Mouse (Mus musculus): ENCODE results near the gene Nfia. TPM values are rescaled to one million over a fixed set of nuclear protein-coding genes. Genes with fewer than 3 reads are reported as not detected.

Nfia gene
- polyA plus RNA-seq, 1 experiment = 24.3 TPM

GRCm38 (mm10) chr4:97860791-97861344, 88.3 kb downstream of the Nfia start:
- DNase-seq (ENCODE audit: extremely low spot score in 1 of 2, low spot score in 1 of 2) = no peak

- no peak for DNase-seq (ENCODE audit: extremely low spot score in 1 of 2, low spot score in 1 of 2)
Observed at GRCm38 (mm10) chr4:97862379-97862778, 89.8 kb downstream of the Nfia start.

GRCm38 (mm10) chr4:97864276-97864675, 91.7 kb downstream of the Nfia start:
- no peak for DNase-seq (ENCODE audit: extremely low spot score in 1 of 2, low spot score in 1 of 2)

- no peak for DNase-seq (ENCODE audit: extremely low spot score in 1 of 2, low spot score in 1 of 2)
Observed at GRCm38 (mm10) chr4:97865410-97865953, 92.9 kb downstream of the Nfia start.

- DNase-seq (ENCODE audit: extremely low spot score in 1 of 2, low spot score in 1 of 2) = no peak
Observed at GRCm38 (mm10) chr4:97866463-97866862, 93.9 kb downstream of the Nfia start.

GRCm38 (mm10) chr4:97868307-97868937, 95.9 kb downstream of the Nfia start:
- no peak for DNase-seq (ENCODE audit: extremely low spot score in 1 of 2, low spot score in 1 of 2)

- peak; percentile 92 to 98 for DNase-seq (ENCODE audit: extremely low spot score in 1 of 2, low spot score in 1 of 2)
Observed at GRCm38 (mm10) chr4:97868938-97869440, 96.5 kb downstream of the Nfia start.

GRCm38 (mm10) chr4:97869451-97869850, 96.9 kb downstream of the Nfia start:
- DNase-seq (ENCODE audit: extremely low spot score in 1 of 2, low spot score in 1 of 2) = no peak

GRCm38 (mm10) chr4:97871770-97872439, 99.4 kb downstream of the Nfia start:
- DNase-seq (ENCODE audit: extremely low spot score in 1 of 2, low spot score in 1 of 2) = no peak

GRCm38 (mm10) chr4:97874916-97875315, 102.4 kb downstream of the Nfia start:
- DNase-seq (ENCODE audit: extremely low spot score in 1 of 2, low spot score in 1 of 2) = no peak

GRCm38 (mm10) chr4:97875901-97876300, 103.4 kb downstream of the Nfia start:
- DNase-seq (ENCODE audit: extremely low spot score in 1 of 2, low spot score in 1 of 2) = no peak

- no peak for DNase-seq (ENCODE audit: extremely low spot score in 1 of 2, low spot score in 1 of 2)
Observed at GRCm38 (mm10) chr4:97879696-97880095, 107.2 kb downstream of the Nfia start.

- no peak for DNase-seq (ENCODE audit: extremely low spot score in 1 of 2, low spot score in 1 of 2)
Observed at GRCm38 (mm10) chr4:97880120-97881055, 107.9 kb downstream of the Nfia start.

- no peak for DNase-seq (ENCODE audit: extremely low spot score in 1 of 2, low spot score in 1 of 2)
Observed at GRCm38 (mm10) chr4:97885574-97885973, 113.0 kb downstream of the Nfia start.

- no peak for DNase-seq (ENCODE audit: extremely low spot score in 1 of 2, low spot score in 1 of 2)
Observed at GRCm38 (mm10) chr4:97886220-97886619, 113.7 kb downstream of the Nfia start.

GRCm38 (mm10) chr4:97887228-97887627, 114.7 kb downstream of the Nfia start:
- DNase-seq (ENCODE audit: extremely low spot score in 1 of 2, low spot score in 1 of 2) = no peak

GRCm38 (mm10) chr4:97891063-97891462, 118.5 kb downstream of the Nfia start:
- no peak for DNase-seq (ENCODE audit: extremely low spot score in 1 of 2, low spot score in 1 of 2)

GRCm38 (mm10) chr4:97891611-97892010, 119.1 kb downstream of the Nfia start:
- no peak for DNase-seq (ENCODE audit: extremely low spot score in 1 of 2, low spot score in 1 of 2)

GRCm38 (mm10) chr4:97893915-97894884, 121.7 kb downstream of the Nfia start:
- peak; percentile 41 to 72 for DNase-seq (ENCODE audit: extremely low spot score in 1 of 2, low spot score in 1 of 2)
